Mouse (Mus musculus): ENCODE results near the gene Tmem150c.

DNA sequence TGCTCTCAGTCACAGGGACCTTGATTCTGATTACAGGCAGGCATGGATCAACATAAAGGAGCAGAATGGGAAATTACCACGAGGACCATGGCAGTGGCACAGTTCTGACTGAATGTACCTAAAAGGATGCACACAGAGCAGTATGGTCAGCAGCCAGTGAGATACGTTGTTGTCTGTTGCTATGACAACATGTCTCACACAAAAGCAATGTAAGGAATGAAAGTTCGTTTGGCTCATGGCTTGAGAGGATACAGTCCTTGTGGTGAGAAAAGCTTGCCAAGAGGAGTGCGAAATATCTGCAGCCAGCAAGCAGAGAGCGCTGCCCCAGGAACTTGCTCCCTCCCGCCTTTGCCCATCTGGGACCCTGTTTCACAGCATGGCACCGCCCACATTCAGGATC is 36.3 kb downstream of the Tmem150c start:
- TF ChIP-seq GATA1 (IDR thresholded peaks at IDR 0.05; ENCODE audit: low read length): no peak
- no peak for TF ChIP-seq TAL1 (IDR thresholded peaks at IDR 0.05; ENCODE audit: low read length)
